Mouse (Mus musculus): ENCODE results near the gene Dlx4. TPM values are rescaled to one million over a fixed set of nuclear protein-coding genes. Genes with fewer than 3 reads are reported as not detected.

The Dlx4 gene
- polyA plus RNA-seq, 1 experiment from 2014 or later = 0.08 TPM

- 0 out of 2 replicates have a peak, but pooled peaks cover 4% of the 10 kb centered on the region for H3K9me3 ChIP-seq (replicated peaks)
Observed at GRCm38 (mm10) chr11:95101071-95101788, 44.8 kb downstream of the Dlx4 start.

DNA sequence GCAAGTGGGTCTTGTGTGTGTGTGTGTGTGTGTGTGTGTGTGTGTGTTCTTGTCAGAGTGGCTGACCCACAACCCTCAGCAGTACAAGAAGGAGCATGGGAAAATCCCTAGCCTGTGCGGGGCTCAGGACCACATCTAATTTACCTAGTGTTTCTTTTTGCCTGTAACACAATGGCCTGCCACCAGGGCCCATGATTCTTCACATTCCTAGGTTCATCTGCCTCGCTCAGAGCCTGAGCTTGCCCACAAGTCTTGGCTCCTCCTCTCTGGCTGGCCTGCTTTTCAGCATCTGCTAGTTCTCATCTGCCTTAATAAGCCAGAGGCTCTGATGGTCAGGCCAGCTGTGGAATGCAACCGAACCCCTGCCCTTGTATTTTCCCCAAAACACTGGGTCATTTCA lies 45.7 kb downstream of the Dlx4 start:
- H3K4me3 ChIP-seq = no peak overlapping the region
- no peak overlapping the region for H3K9ac ChIP-seq
- no peaks in the 10 kb centered on the region for H3K36me3 ChIP-seq
- 52% methylated on average over 3 of the region's 3 CpGs for whole genome bisulfite sequencing
- H3K27ac ChIP-seq = no peak overlapping the region
- ATAC-seq (replicated peaks; ENCODE audit: insufficient number of reproducible peaks, insufficient read depth, low FRiP score, low read depth) = no peak
- no peak overlapping the region for H3K4me2 ChIP-seq
- H3K9me3 ChIP-seq (replicated peaks) = 0 out of 2 replicates have a peak, but pooled peaks cover 4% of the 10 kb centered on the region
- H3K27me3 ChIP-seq = no peaks in the 10 kb centered on the region
- peaks cover 30% of the 10 kb centered on the region for H3K4me1 ChIP-seq (replicated peaks)

More at GRCm38 (mm10) chr11:95101071-95101788, 44.8 kb downstream of the Dlx4 start:
- no peak overlapping the region for H3K9ac ChIP-seq
- H3K4me2 ChIP-seq = no peak overlapping the region
- H3K4me1 ChIP-seq (replicated peaks) = peaks cover 34% of the 10 kb centered on the region
- H3K36me3 ChIP-seq = no peaks in the 10 kb centered on the region
- WGBS = 36% methylated on average over 16 of the region's 16 CpGs
- peaks cover 7% of the 10 kb centered on the region; the same call in 1 of the 2 replicates for H3K27me3 ChIP-seq
- H3K4me3 ChIP-seq = no peak overlapping the region
- H3K27ac ChIP-seq = no peak overlapping the region
- ATAC-seq (replicated peaks; ENCODE audit: insufficient number of reproducible peaks, insufficient read depth, low FRiP score, low read depth) = no peak

DNA sequence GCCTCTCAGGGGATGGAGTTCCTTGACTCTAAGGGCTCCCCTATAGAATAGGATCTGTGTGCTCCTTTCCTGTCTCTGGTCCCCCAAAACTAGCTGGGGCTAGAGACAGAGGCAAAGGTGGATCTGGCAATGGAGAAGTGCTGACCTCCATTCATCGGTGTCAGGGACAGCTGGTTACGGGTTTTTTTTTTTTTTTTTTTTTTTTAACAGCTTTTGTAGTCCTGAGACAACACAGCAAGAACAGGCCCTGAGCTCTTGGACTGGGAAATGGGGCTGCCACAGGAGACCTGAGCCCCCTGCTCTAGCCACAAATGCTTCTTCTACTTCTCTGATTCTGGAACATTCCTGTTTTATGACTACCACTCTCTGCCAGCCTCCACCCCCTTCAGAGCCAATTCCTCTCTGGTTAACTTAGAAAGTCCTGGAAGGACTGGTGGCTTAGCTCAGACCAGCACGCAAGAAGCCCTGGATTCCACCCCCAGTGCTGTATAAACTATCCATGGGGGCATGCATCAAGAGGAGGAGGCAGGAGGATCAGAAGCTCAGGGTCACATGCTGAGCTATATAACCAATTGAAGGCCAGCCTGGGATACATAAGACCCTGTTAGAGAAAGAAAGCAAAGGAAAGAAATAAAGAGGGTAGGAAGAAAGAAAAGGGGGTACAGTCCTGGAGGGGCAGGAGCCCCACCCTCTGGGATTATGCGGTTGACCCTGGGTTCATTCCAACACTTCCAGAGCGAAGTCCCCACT lies 47.5 kb downstream of the Dlx4 start:
- H3K4me1 ChIP-seq (replicated peaks) = peaks cover 21% of the 10 kb centered on the region
- no peaks in the 10 kb centered on the region for H3K36me3 ChIP-seq
- no peak overlapping the region for H3K4me3 ChIP-seq
- no peak for ATAC-seq (replicated peaks; ENCODE audit: insufficient number of reproducible peaks, insufficient read depth, low FRiP score, low read depth)
- 0 out of 2 replicates have a peak, but pooled peaks cover 4% of the 10 kb centered on the region for H3K9me3 ChIP-seq (replicated peaks)
- H3K4me2 ChIP-seq = no peak overlapping the region
- H3K27me3 ChIP-seq = no peaks in the 10 kb centered on the region
- no peak overlapping the region for H3K9ac ChIP-seq
- no peak overlapping the region for H3K27ac ChIP-seq
- WGBS = 79% methylated on average over 5 of the region's 5 CpGs

DNA sequence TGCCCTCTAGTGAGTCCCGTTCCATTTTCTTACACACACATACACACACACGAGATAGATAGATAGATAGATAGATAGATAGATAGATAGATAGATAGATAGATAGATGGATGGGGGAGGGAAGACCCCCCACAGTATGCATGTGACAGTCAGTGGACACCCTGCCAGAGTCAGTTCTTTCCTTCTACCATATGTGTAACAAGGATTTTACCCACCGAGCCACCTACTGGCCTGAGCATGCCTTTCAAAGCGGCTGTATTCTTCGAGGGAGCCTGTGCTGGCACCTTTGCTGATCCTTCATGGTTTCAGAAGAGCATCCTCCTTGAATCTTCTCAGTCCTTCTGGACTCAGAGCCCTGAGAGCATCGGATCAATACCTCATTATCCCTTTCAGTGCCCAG lies 48.2 kb downstream of the Dlx4 start:
- no peak for ATAC-seq (replicated peaks; ENCODE audit: insufficient number of reproducible peaks, insufficient read depth, low FRiP score, low read depth)
- no peak overlapping the region for H3K4me2 ChIP-seq
- 65% methylated on average over 6 of the region's 6 CpGs for WGBS

DNA sequence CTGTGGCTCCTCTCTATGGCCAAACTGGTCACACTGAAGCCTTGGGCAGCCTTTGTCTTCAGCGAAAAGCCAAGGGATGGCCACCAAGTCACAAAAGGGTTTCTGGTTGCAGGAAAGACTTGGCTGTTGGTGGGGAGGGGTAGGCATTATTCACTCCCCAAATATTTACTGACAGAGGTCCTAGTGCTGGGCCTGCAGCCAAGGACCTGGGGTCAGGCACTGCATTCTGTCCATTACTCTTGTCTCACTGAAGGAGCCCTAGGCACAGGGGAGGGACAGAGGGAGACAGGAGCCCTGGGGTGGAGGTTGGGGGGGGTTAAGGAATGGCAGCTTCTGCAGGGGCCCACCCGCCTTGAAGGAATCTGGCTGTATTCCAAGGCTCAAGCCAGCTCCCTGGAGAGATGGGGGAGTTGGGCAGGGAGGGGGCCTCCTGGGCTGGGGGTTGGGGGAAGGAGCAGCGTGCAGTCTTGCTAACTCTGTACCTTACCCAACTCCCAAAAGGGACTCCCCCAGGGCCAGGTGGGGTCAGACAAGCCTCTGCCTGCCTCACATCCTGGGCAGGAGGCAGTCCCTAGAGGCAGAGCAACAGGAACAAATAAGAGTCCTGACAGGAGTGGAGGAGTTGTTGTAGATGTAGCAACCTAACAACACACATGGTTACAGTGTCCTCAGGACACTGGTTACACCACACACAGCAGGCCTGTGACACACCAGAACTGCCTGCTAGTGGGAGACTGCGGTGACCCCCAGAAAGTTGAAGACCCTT lies 49.3 kb downstream of the Dlx4 start:
- Histone ChIP-seq H3K9me3 (replicated peaks) (no peaks in the 10 kb centered on the region), H3K4me1 (replicated peaks) (peaks cover 24% of the 10 kb centered on the region), H3K4me2 (peak overlapping the region; percentile 6; the same call in 1 of the 2 replicates), H3K36me3 (no peaks in the 10 kb centered on the region), H3K4me3 (no peak overlapping the region), H3K27me3 (no peaks in the 10 kb centered on the region), H3K27ac (peak overlapping the region; percentile 46), H3K9ac (no peak overlapping the region)
- peak; percentile 37 for ATAC-seq (replicated peaks; ENCODE audit: insufficient number of reproducible peaks, insufficient read depth, low FRiP score, low read depth)
- WGBS = 49% methylated on average over 4 of the region's 4 CpGs

More for the DNA sequence above, 48.2 kb downstream of the Dlx4 start:
- Histone ChIP-seq H3K4me3 (no peak overlapping the region), H3K27me3 (no peaks in the 10 kb centered on the region), H3K36me3 (no peaks in the 10 kb centered on the region), H3K27ac (no peak overlapping the region), H3K9me3 (replicated peaks) (no peaks in the 10 kb centered on the region), H3K9ac (no peak overlapping the region), H3K4me1 (replicated peaks) (peaks cover 23% of the 10 kb centered on the region)

DNA sequence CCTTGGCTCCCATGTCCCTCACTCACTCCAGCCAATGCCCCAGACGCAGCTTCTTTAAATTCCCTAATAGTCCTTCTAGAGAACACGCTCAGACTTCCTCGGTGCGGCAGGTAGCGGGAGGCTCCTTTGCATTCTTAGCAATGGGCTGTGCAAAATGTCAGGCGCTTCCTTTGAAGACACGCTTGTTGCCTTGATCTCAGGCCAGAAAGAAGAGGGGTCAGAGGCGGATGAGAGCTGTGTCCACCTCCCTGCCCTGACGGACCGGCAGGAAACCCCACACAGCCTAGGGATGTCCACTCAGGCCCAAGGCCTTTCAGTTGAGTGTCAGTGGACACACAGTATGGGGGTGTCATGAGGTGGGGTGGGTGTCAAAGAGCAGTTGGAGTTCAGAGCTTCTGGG lies 50.5 kb downstream of the Dlx4 start:
- H3K4me2 ChIP-seq = no peak overlapping the region
- H3K4me1 ChIP-seq (replicated peaks) = peaks cover 22% of the 10 kb centered on the region
- no peak overlapping the region for H3K9ac ChIP-seq
- no peak for ATAC-seq (replicated peaks; ENCODE audit: insufficient number of reproducible peaks, insufficient read depth, low FRiP score, low read depth)
- no peaks in the 10 kb centered on the region for H3K36me3 ChIP-seq
- no peaks in the 10 kb centered on the region for H3K27me3 ChIP-seq
- 81% methylated on average over 10 of the region's 10 CpGs for WGBS
- H3K4me3 ChIP-seq = no peak overlapping the region
- H3K27ac ChIP-seq = no peak overlapping the region
- no peaks in the 10 kb centered on the region for H3K9me3 ChIP-seq (replicated peaks)

DNA sequence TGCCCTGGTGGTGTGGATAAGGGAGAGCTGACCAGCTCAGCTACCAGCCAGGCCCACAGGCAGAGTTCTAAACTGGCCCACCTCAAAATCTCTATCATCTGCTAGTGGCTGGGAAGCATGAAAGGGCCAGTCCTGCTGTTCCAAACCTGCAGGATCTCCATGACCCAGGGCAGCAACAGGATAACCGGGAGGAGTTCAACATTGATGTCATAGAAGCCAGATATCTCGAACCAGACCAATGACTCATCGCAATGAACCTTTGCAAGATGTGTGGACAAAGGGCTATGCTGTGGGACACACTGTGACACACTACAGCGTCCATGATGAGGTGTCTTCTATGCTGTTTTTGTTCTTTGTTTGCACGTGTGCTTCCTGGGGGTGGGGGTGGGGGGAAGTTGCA lies 53.0 kb downstream of the Dlx4 start:
- Histone ChIP-seq H3K27me3 (no peaks in the 10 kb centered on the region), H3K36me3 (no peaks in the 10 kb centered on the region), H3K9ac (no peak overlapping the region), H3K4me3 (no peak overlapping the region), H3K4me1 (replicated peaks) (peaks cover 36% of the 10 kb centered on the region), H3K4me2 (no peak overlapping the region), H3K27ac (no peak overlapping the region), H3K9me3 (replicated peaks) (no peaks in the 10 kb centered on the region)
- no peak for ATAC-seq (replicated peaks; ENCODE audit: insufficient number of reproducible peaks, insufficient read depth, low FRiP score, low read depth)
- WGBS = 40% methylated on average over 5 of the region's 5 CpGs

Other genes starting within 250 kb of the Dlx4 start
- 825 and 1,122 TPM in 2 replicates for gene Col1a1, start 210.0 kb downstream of the Dlx4 start, polyA plus RNA-seq (2015; fragmentation: Nextera tagmentation; extraction: Ambion mirVana)
- gene Hils1, start 178.7 kb downstream of the Dlx4 start, polyA plus RNA-seq (2015; fragmentation: Nextera tagmentation; extraction: Ambion mirVana) = 0.15 and 0.22 TPM in 2 replicates
- gene Sgca, start 169.9 kb downstream of the Dlx4 start, polyA plus RNA-seq (2015; fragmentation: Nextera tagmentation; extraction: Ambion mirVana) = 22.1 and 24.7 TPM in 2 replicates
- 5.0 and 6.6 TPM in 2 replicates for gene Ppp1r9b, start 155.2 kb downstream of the Dlx4 start, polyA plus RNA-seq (2015; fragmentation: Nextera tagmentation; extraction: Ambion mirVana)
- 8.0 and 13.2 TPM in 2 replicates for gene Samd14, start 136.4 kb downstream of the Dlx4 start, polyA plus RNA-seq (2015; fragmentation: Nextera tagmentation; extraction: Ambion mirVana)
- 114 and 117 TPM in 2 replicates for gene Pdk2, start 104.9 kb downstream of the Dlx4 start, polyA plus RNA-seq (2015; fragmentation: Nextera tagmentation; extraction: Ambion mirVana)
- 9.7 and 12.9 TPM in 2 replicates for gene Itga3, start 69.5 kb downstream of the Dlx4 start, polyA plus RNA-seq (2015; fragmentation: Nextera tagmentation; extraction: Ambion mirVana)
- 0.08 and 0.10 TPM in 2 replicates for gene Dlx3, start 26.1 kb downstream of the Dlx4 start, polyA plus RNA-seq (2015; fragmentation: Nextera tagmentation; extraction: Ambion mirVana)
- not detected in 2 replicates for gene Tac4, start 115.3 kb upstream of the Dlx4 start, polyA plus RNA-seq (2015; fragmentation: Nextera tagmentation; extraction: Ambion mirVana)
- gene Kat7, start 164.0 kb upstream of the Dlx4 start, polyA plus RNA-seq (2015; fragmentation: Nextera tagmentation; extraction: Ambion mirVana) = 43.3 and 51.3 TPM in 2 replicates
- gene Fam117a, start 190.8 kb upstream of the Dlx4 start, polyA plus RNA-seq (2015; fragmentation: Nextera tagmentation; extraction: Ambion mirVana) = 4.1 and 6.8 TPM in 2 replicates
- 66.0 and 71.5 TPM in 2 replicates for gene Slc35b1, start 238.4 kb upstream of the Dlx4 start, polyA plus RNA-seq (2015; fragmentation: Nextera tagmentation; extraction: Ambion mirVana)

All from heart, embryonic 15.5 days (tissue).